Mouse (Mus musculus): ENCODE measurements at regions not wholly inside any gene's neighbourhood (a gene's known extent, or its start where the extent isn't known, plus 50 kb on each side); places are given as distances from the start of the nearest gene placed in this dataset.

DNA sequence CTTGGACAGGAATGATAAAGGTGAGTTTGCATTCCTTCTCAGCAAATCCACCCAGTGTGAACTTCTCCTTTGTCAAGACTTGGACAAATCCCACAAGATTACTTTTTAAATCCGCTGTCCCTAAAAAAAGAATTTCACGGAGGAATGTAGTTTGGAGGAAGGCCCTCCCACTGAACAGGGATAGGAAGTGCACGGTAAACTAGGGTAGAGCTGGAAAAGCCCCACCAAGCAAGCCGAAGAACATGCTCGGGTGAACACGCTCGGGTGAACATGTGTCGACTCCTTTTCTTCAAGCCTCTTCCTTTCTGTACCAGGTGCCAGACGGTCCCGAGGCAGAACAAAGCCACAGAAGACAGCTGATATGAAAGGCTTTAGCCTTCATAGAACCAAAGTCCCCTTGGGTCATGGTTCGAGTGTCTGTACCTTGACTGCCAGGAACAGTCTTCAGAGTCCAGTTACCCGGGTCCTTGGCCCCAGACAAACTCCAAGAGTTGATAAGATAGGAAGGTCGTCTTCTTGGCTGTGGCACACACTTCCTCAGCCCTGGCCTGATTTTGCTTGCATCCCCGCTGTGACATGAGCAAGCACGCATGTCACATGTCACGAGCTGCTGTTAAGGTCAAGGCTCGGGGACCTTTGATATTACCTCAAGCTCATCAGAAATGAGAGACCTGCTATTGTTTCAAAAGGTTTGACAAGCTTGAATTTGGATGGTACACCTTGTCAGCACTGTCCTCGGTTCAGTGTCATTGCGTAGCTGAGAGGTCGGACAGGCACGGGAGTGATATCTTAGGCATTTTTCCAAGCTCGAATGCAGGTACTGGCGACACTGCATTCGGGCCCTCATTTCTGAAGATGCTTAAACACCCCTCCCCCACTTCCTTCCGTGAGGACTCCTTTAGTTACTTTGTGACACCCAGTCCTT is 51.5 kb upstream of the Ryk start:
- in situ Hi-C loops (cut with MboI, MseI), result loop anchor here in 1 of 2 experiments (5.0 kb wide), 1 partner anchor 151 kb away; no protein-coding TSS in a partner anchor

GRCm38 (mm10) chr9:102784329-102785026 is 50.2 kb upstream of the Ryk start:
- in situ Hi-C loops (cut with MboI, MseI), result loop anchor here in 1 of 2 experiments (5.0 kb wide), 1 partner anchor 152 kb away; no protein-coding TSS in a partner anchor
